Mouse (Mus musculus) hindbrain, embryonic 10.5 days (tissue): ENCODE measurements around the gene Nup107. TPM values are rescaled to one million over a fixed set of nuclear protein-coding genes. Genes with fewer than 3 reads are reported as not detected.

Experiments
- DNase-seq: peaks from one replicate; pipeline ENCODE4 v3.0.0-alpha.2; 2017; ENCODE audit warnings: low spot score
- H3K27ac ChIP-seq: fragments of 300-500 bp; sonication (generic); 2 replicates; pipeline ENCODE4 v1.5.1; 2016; ENCODE audit warnings: mild to moderate bottlenecking, moderate library complexity
- H3K27me3 ChIP-seq: fragments of 300-500 bp; sonication (generic); 2 replicates; pipeline ENCODE4 v1.6.1; 2016; ENCODE audit warnings: mild to moderate bottlenecking; ENCODE audit not compliant: poor library complexity, insufficient read depth, severe bottlenecking
- H3K36me3 ChIP-seq: fragments of 300-500 bp; sonication (generic); 2 replicates; pipeline ENCODE4 v1.6.1; 2016; ENCODE audit warnings: mild to moderate bottlenecking, moderate library complexity
- H3K4me1 ChIP-seq: fragments of 300-500 bp; sonication (generic); replicated peaks from 2 replicates; pipeline ENCODE4 v1.6.1; 2016; ENCODE audit warnings: mild to moderate bottlenecking
- H3K4me3 ChIP-seq: fragments of 300-500 bp; sonication (generic); 2 replicates; pipeline ENCODE4 v1.5.1; 2016; ENCODE audit warnings: mild to moderate bottlenecking, moderate library complexity
- H3K9me3 ChIP-seq: fragments of 300-500 bp; sonication (generic); 2 replicates; pipeline ENCODE4 v1.6.1; 2016; ENCODE audit warnings: mild to moderate bottlenecking, moderate library complexity
- WGBS: fragments of 180-500 bp; shearing (Covaris S2); methylation state at CpG from one replicate; pipeline ENCODE4 v1.1.7; 2016; 5-methylcytosine and 5-hydroxymethylcytosine counted together
- polyA plus RNA-seq: library from polyadenylated mRNA; unstranded; fragments of >200 nt; fragmentation: Nextera tagmentation; extraction: Ambion mirVana; gene quantifications from 2 replicates; pipeline ENCODE4 v1.2.1, GENCODE M21; 2016

The Nup107 gene
- polyA plus RNA-seq, 1 experiment from 2014 or later = 70.6 TPM

- H3K4me3 ChIP-seq = no peak overlapping the region
- DNase-seq = no peak
- WGBS = 78% methylated on average over 7 of the region's 7 CpGs
- no peaks in the 10 kb centered on the region for H3K9me3 ChIP-seq
- H3K27ac ChIP-seq = no peak overlapping the region
- no peaks in the 10 kb centered on the region for H3K36me3 ChIP-seq
- no peaks in the 10 kb centered on the region for H3K27me3 ChIP-seq
- peaks cover 7% of the 10 kb centered on the region for H3K4me1 ChIP-seq
Observed at GRCm38 (mm10) chr10:117797684-117798083, 5.2 kb upstream of the Nup107 start.

- Histone ChIP-seq H3K9me3 (no peaks in the 10 kb centered on the region), H3K27ac (no peak overlapping the region), H3K27me3 (no peaks in the 10 kb centered on the region), H3K36me3 (no peaks in the 10 kb centered on the region), H3K4me3 (no peak overlapping the region), H3K4me1 (peaks cover 7% of the 10 kb centered on the region)
- WGBS = 93% methylated on average over 12 of the region's 12 CpGs
- no peak for DNase-seq
Observed at GRCm38 (mm10) chr10:117797106-117797505, 4.6 kb upstream of the Nup107 start.

- Histone ChIP-seq H3K27ac (no peak overlapping the region), H3K27me3 (no peaks in the 10 kb centered on the region), H3K9me3 (no peaks in the 10 kb centered on the region), H3K36me3 (no peaks in the 10 kb centered on the region), H3K4me1 (peaks cover 13% of the 10 kb centered on the region), H3K4me3 (no peak overlapping the region)
- WGBS = 95% methylated on average over 7 of the region's 7 CpGs
- DNase-seq = peak; percentile 34
Observed at GRCm38 (mm10) chr10:117796181-117796580, 3.7 kb upstream of the Nup107 start.

- Histone ChIP-seq H3K27ac (no peak overlapping the region), H3K27me3 (no peaks in the 10 kb centered on the region), H3K36me3 (peaks cover 6% of the 10 kb centered on the region), H3K9me3 (no peaks in the 10 kb centered on the region), H3K4me1 (peaks cover 23% of the 10 kb centered on the region), H3K4me3 (no peak overlapping the region)
- no peak for DNase-seq
- WGBS = 81% methylated on average over 4 of the region's 4 CpGs
Observed at GRCm38 (mm10) chr10:117795206-117795605, 2.7 kb upstream of the Nup107 start.

- Histone ChIP-seq H3K27ac (peak overlapping the region; percentile 91), H3K4me3 (peak overlapping the region; percentile 84), H3K4me1 (peaks cover 23% of the 10 kb centered on the region), H3K36me3 (peaks cover 21% of the 10 kb centered on the region), H3K9me3 (no peaks in the 10 kb centered on the region), H3K27me3 (no peaks in the 10 kb centered on the region)
- no peak for DNase-seq
- 80% methylated on average over 11 of the region's 11 CpGs for WGBS
Observed at GRCm38 (mm10) chr10:117793436-117794030, 1.0 kb upstream of the Nup107 start.

- H3K27me3 ChIP-seq = no peaks in the 10 kb centered on the region
- peak overlapping the region; percentile 84 for H3K4me3 ChIP-seq
- no peak overlapping the region for H3K27ac ChIP-seq
- H3K36me3 ChIP-seq = peaks cover 45% of the 10 kb centered on the region
- H3K4me1 ChIP-seq = peaks cover 23% of the 10 kb centered on the region
- no peak for DNase-seq
- 89% methylated on average over 2 of the region's 2 CpGs for WGBS
- H3K9me3 ChIP-seq = no peaks in the 10 kb centered on the region
Observed at GRCm38 (mm10) chr10:117791171-117791470, 1.4 kb downstream of the Nup107 start.

GRCm38 (mm10) chr10:117790421-117791170 lies 1.9 kb downstream of the Nup107 start:
- H3K4me1 ChIP-seq = peaks cover 23% of the 10 kb centered on the region
- H3K27ac ChIP-seq = no peak overlapping the region
- H3K36me3 ChIP-seq = peaks cover 50% of the 10 kb centered on the region
- 95% methylated on average over 17 of the region's 17 CpGs for WGBS
- no peaks in the 10 kb centered on the region for H3K27me3 ChIP-seq
- peak overlapping the region; percentile 84; the same call in 1 of the 2 replicates for H3K4me3 ChIP-seq
- H3K9me3 ChIP-seq = no peaks in the 10 kb centered on the region
- DNase-seq = no peak

GRCm38 (mm10) chr10:117790011-117790410 lies 2.5 kb downstream of the Nup107 start:
- peaks cover 23% of the 10 kb centered on the region for H3K4me1 ChIP-seq
- 92% methylated on average over 1 of the region's 1 CpGs for whole genome bisulfite sequencing
- H3K9me3 ChIP-seq = no peaks in the 10 kb centered on the region
- no peak overlapping the region for H3K27ac ChIP-seq
- no peak for DNase-seq
- H3K4me3 ChIP-seq = no peak overlapping the region
- peaks cover 56% of the 10 kb centered on the region for H3K36me3 ChIP-seq
- no peaks in the 10 kb centered on the region for H3K27me3 ChIP-seq

- no peaks in the 10 kb centered on the region for H3K9me3 ChIP-seq
- DNase-seq = no peak
- WGBS = 97% methylated on average over 7 of the region's 7 CpGs
- H3K27me3 ChIP-seq = no peaks in the 10 kb centered on the region
- H3K4me3 ChIP-seq = no peak overlapping the region
- H3K4me1 ChIP-seq = no peaks in the 10 kb centered on the region
- no peak overlapping the region for H3K27ac ChIP-seq
- peaks cover 98% of the 10 kb centered on the region for H3K36me3 ChIP-seq
Observed at GRCm38 (mm10) chr10:117784646-117785045, 7.9 kb downstream of the Nup107 start.

- H3K27me3 ChIP-seq = no peaks in the 10 kb centered on the region
- H3K9me3 ChIP-seq = no peaks in the 10 kb centered on the region
- peaks cover 98% of the 10 kb centered on the region for H3K36me3 ChIP-seq
- H3K4me1 ChIP-seq = no peaks in the 10 kb centered on the region
- no peak for DNase-seq
- H3K27ac ChIP-seq = no peak overlapping the region
- 95% methylated on average over 13 of the region's 13 CpGs for WGBS
- H3K4me3 ChIP-seq = no peak overlapping the region
Observed at GRCm38 (mm10) chr10:117783786-117784420, 8.6 kb downstream of the Nup107 start.

- H3K27me3 ChIP-seq = no peaks in the 10 kb centered on the region
- peaks cover 100% of the 10 kb centered on the region for H3K36me3 ChIP-seq
- no peaks in the 10 kb centered on the region for H3K9me3 ChIP-seq
- H3K4me3 ChIP-seq = no peak overlapping the region
- no peak for DNase-seq
- 96% methylated on average over 14 of the region's 14 CpGs for WGBS
- no peaks in the 10 kb centered on the region for H3K4me1 ChIP-seq
- H3K27ac ChIP-seq = no peak overlapping the region
Observed at GRCm38 (mm10) chr10:117782491-117783260, 9.8 kb downstream of the Nup107 start.

- Histone ChIP-seq H3K36me3 (peaks cover 99% of the 10 kb centered on the region), H3K4me1 (no peaks in the 10 kb centered on the region), H3K27me3 (no peaks in the 10 kb centered on the region), H3K9me3 (no peaks in the 10 kb centered on the region), H3K4me3 (no peak overlapping the region), H3K27ac (no peak overlapping the region)
- DNase-seq = no peak
- 93% methylated on average over 2 of the region's 2 CpGs for WGBS
Observed at GRCm38 (mm10) chr10:117782056-117782455, 10.4 kb downstream of the Nup107 start.
